Mouse (Mus musculus): ENCODE data around the gene Rpsa. TPM values are rescaled to one million over a fixed set of nuclear protein-coding genes. Genes with fewer than 3 reads are reported as not detected.

Gene Rpsa
- 1,290 and 1,462 TPM in 2 replicates for polyA plus RNA-seq (2015; fragmentation: Nextera tagmentation; extraction: Ambion mirVana)

DNA sequence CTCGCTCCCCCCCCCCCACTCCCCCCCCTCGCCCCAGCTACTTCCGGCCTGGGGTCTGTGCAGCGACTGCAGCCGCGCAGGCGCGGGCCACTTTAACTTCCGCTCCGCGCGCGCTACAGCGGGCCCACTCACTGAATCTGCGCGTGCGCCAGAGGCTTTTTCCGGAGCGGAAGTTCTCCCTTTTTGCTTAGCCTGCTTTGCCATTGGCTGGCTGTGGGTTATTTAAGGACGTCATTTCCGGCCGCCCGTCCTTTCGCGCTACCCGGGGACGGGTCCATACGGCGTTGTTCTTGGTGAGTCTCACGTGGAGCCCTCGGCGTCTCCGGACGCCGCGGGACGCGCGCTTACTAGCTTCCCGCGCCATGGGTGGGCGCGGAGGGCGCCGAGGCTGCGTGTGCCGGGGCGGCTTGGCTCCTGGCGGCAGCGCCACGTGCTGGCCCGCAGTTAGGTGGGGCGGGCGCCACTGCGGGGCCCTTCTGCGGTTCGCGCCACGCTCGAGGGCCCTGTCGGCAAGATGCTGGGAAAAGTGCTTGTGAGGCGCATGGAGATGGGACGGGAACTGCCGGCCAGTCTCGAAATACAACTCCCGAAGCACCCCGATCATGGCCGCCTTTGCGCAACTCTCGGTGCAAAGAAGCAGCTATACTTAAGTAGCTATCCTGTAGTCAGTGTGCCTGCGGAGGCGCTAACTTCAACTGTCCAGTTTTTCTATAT, at the start of gene Rpsa:
Rpsa (plus strand) TSS at position 152 of the 714 bp plus-strand sequence.
- Histone ChIP-seq H3K27me3 (no peaks in the 10 kb centered on the region), H3K9me3 (no peaks in the 10 kb centered on the region), H3K4me3 (peak within 1 kb of the TSS; percentile 100), H3K4me2 (peak within 1 kb of the TSS; percentile 54), H3K36me3 (peaks cover 56% of the 10 kb centered on the region), H3K9ac (peak within 1 kb of the TSS; percentile 100), H3K27ac (peak within 1 kb of the TSS; percentile 96), H3K4me1 (peaks cover 15% of the 10 kb centered on the region)
- ATAC-seq (ENCODE audit: insufficient number of reproducible peaks, low FRiP score, low TSS enrichment, low read depth) = peak; percentile 96
- under 1% methylated on average over 71 of the region's 72 CpGs for WGBS

DNA sequence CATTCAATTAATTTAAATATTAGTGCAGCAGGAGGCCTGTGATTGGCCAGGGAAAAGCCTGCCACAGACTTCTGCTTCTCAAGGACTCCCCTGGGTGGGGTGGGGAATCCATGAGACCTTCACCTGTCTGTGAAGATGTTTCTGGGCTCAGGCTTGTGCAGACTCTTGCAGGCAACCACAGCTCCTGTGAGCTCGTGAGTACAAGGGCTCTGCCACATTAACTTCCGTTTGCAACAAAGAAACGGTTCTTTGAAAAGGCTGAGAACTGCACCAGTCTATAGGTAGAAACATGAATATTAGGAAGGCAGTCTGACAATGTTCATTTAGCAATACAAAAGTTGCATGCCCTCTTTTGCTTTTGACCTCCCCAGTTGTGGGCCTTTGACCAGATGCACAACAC, 49.2 kb upstream of the Rpsa start:
- H3K9me3 ChIP-seq = no peaks in the 10 kb centered on the region
- H3K27me3 ChIP-seq = no peaks in the 10 kb centered on the region
- no peaks in the 10 kb centered on the region for H3K4me1 ChIP-seq
- 75% methylated on average over 3 of the region's 3 CpGs for WGBS
- H3K4me3 ChIP-seq = no peak overlapping the region
- no peaks in the 10 kb centered on the region for H3K36me3 ChIP-seq
- no peak overlapping the region for H3K27ac ChIP-seq
- no peak overlapping the region for H3K9ac ChIP-seq
- H3K4me2 ChIP-seq = no peak overlapping the region
- no peak for ATAC-seq (ENCODE audit: insufficient number of reproducible peaks, low FRiP score, low TSS enrichment, low read depth)

DNA sequence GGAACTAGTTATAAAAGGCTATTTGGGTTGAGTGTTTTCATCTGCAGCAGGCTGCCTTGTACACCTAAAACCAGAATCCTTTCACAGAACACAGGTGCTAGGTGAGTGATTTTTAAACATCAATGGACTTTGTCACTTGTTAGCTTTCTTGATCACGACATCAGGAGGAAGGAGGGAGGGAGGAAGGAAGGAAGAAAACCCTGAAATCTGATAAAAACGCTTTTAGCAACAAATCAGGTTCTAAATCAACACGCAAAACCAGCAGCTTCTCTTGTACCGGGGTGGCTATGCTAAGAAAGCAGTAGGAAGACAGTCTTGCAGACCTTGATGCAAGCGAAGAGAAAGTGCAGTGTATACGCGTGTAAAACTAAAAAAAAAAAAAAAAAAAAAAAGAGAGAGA, 47.6 kb upstream of the Rpsa start:
- no peaks in the 10 kb centered on the region for H3K9me3 ChIP-seq

DNA sequence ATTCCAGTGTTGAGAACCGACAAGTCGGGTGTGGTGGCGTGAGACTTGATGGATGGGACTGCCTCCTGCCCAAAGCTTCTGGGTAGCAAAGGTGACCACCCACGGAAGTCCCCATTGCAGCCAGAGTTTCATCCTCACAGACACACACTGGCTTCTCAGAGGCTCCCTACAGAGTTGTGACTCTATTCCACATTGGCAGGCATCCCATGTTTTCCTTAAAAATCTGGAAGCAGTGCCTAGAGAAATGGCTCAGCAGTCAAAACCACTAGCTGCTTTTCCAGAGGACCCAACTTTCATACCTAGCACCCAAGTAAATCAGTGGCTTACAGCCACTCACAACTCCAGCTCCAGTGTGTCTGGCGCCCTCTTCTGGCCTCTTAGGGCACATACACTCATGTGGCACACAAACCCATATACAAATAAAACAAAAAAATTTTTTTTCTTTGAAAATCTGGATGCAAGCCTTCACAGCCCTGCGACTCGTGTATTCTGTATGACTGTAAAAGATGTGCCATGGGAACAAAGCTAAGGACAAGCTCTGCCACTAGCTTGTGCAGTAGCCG, 46.9 kb upstream of the Rpsa start:
- ATAC-seq (ENCODE audit: insufficient number of reproducible peaks, low FRiP score, low TSS enrichment, low read depth) = no peak
- Histone ChIP-seq H3K9me3 (no peaks in the 10 kb centered on the region), H3K9ac (no peak overlapping the region), H3K4me2 (no peak overlapping the region), H3K4me3 (no peak overlapping the region), H3K27me3 (no peaks in the 10 kb centered on the region), H3K27ac (no peak overlapping the region), H3K4me1 (no peaks in the 10 kb centered on the region), H3K36me3 (no peaks in the 10 kb centered on the region)
- 81% methylated on average over 8 of the region's 8 CpGs for WGBS

More for the DNA sequence above, 47.6 kb upstream of the Rpsa start:
- 76% methylated on average over 7 of the region's 7 CpGs for WGBS
- Histone ChIP-seq H3K4me2 (no peak overlapping the region), H3K4me1 (no peaks in the 10 kb centered on the region), H3K27ac (no peak overlapping the region), H3K4me3 (no peak overlapping the region), H3K27me3 (no peaks in the 10 kb centered on the region), H3K9ac (no peak overlapping the region), H3K36me3 (no peaks in the 10 kb centered on the region)
- ATAC-seq (ENCODE audit: insufficient number of reproducible peaks, low FRiP score, low TSS enrichment, low read depth) = no peak

DNA sequence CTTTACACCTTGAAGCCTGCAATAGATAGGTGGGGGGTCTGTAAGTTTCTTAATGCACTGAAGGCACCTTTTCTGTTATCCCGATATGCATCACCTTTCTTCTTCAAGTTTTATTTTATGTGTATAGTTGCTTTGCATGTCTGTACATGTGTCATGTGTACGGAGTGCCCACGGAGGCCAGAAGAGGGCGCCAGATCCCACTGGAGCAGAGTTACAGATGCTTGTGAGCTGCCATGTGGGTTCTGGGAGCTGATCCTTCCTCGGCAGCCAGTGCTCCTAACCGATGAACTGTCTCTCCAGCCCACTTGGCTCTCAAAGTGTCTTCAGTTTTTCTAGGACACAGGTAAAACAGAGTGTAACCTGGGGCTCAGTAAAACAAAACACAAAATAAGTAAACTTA, 46.2 kb upstream of the Rpsa start:
- H3K9me3 ChIP-seq = no peaks in the 10 kb centered on the region
- WGBS = 70% methylated on average over 6 of the region's 6 CpGs
- no peak overlapping the region for H3K4me3 ChIP-seq
- H3K27me3 ChIP-seq = no peaks in the 10 kb centered on the region
- no peak overlapping the region for H3K9ac ChIP-seq
- H3K4me1 ChIP-seq = no peaks in the 10 kb centered on the region
- ATAC-seq (ENCODE audit: insufficient number of reproducible peaks, low FRiP score, low TSS enrichment, low read depth) = no peak
- H3K36me3 ChIP-seq = no peaks in the 10 kb centered on the region
- H3K27ac ChIP-seq = no peak overlapping the region
- no peak overlapping the region for H3K4me2 ChIP-seq

DNA sequence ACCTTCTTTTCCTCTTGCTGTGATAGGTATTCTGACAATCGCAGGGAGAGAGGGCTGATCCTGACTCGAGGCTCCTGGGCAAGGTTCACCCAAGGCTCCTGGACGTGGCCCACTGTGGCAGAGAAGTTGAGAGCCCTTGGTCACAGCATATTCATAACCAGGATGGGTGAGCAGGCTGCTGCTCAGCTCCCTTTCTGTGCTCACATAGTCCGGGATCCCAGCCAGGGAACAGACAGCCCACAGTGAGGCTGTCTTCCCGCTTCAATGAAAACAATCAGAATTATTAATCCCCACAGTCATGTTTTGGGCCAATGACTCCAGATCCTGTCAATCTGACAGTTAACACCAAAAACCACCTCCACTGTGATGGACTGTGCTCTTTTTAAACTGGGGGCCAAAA, 45.5 kb upstream of the Rpsa start:
- ATAC-seq (ENCODE audit: insufficient number of reproducible peaks, low FRiP score, low TSS enrichment, low read depth) = no peak
- no peaks in the 10 kb centered on the region for H3K36me3 ChIP-seq
- no peak overlapping the region for H3K9ac ChIP-seq
- H3K4me1 ChIP-seq = no peaks in the 10 kb centered on the region
- WGBS = 85% methylated on average over 5 of the region's 5 CpGs
- H3K4me3 ChIP-seq = no peak overlapping the region
- H3K4me2 ChIP-seq = no peak overlapping the region
- no peaks in the 10 kb centered on the region for H3K27me3 ChIP-seq
- no peaks in the 10 kb centered on the region for H3K9me3 ChIP-seq
- H3K27ac ChIP-seq = no peak overlapping the region

DNA sequence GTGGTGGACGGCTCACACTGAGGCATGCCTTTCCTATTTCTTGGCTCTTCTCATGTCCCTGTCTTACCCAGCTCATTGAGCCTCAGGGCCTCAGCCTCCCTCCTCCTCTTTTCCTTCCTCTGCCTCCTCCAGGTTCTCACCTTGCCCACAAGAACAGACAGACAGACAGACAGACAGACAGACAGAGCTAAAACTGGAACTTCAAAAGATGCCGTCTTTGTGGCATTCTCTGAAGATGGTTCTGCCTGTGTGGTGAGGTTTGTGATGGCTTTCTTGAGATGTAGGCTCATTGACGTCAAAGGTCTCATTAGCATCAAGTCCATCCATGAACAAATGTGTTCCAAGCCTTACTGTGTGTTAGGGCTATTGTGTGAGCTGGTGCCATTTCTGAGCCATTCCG, 44.8 kb upstream of the Rpsa start:
- ATAC-seq (ENCODE audit: insufficient number of reproducible peaks, low FRiP score, low TSS enrichment, low read depth) = no peak
- Histone ChIP-seq H3K36me3 (no peaks in the 10 kb centered on the region), H3K9me3 (no peaks in the 10 kb centered on the region), H3K4me1 (no peaks in the 10 kb centered on the region), H3K27me3 (no peaks in the 10 kb centered on the region), H3K4me2 (no peak overlapping the region), H3K4me3 (no peak overlapping the region), H3K9ac (no peak overlapping the region), H3K27ac (no peak overlapping the region)
- WGBS = 78% methylated on average over 4 of the region's 4 CpGs

DNA sequence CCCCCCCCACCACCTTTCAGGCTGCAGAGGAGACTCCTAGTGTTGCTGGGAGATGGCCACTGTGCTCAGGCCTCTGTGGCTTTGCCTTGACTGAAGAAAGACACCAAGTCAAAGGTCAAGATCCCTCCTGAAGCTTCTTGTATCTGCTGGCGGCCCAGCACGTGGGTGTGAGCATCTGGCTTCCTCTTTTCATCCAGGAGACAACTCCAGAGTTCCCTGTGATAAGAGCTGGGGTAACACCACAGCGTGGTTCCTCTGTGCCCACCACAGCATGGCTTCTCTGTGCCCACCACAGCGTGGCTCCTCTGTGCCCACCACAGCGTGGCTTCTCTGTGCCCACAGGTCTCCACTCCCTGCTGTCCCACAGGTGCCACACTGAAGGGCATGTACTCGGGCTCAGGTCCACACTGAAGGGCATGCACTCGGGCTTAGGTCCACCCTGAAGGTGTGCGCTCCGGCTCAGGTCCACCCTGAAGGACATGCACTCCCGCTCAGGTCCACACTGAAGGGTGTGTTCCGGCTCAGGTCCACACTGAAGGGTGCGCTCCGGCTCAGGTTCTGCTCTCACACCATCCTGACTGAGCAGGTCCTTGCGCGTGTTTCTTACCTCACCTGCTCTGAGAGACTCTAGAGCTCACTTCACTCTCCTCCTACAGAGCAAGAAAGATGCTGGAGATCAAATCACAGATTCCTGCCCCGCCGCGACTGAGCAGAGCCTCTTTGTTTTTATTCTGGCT, 44.2 kb upstream of the Rpsa start:
- H3K9me3 ChIP-seq = no peaks in the 10 kb centered on the region
- H3K27me3 ChIP-seq = no peaks in the 10 kb centered on the region
- no peak overlapping the region for H3K27ac ChIP-seq
- no peak for ATAC-seq (ENCODE audit: insufficient number of reproducible peaks, low FRiP score, low TSS enrichment, low read depth)
- no peak overlapping the region for H3K4me2 ChIP-seq
- H3K9ac ChIP-seq = no peak overlapping the region
- H3K4me3 ChIP-seq = no peak overlapping the region
- H3K4me1 ChIP-seq = no peaks in the 10 kb centered on the region
- 82% methylated on average over 18 of the region's 18 CpGs for WGBS
- no peaks in the 10 kb centered on the region for H3K36me3 ChIP-seq

DNA sequence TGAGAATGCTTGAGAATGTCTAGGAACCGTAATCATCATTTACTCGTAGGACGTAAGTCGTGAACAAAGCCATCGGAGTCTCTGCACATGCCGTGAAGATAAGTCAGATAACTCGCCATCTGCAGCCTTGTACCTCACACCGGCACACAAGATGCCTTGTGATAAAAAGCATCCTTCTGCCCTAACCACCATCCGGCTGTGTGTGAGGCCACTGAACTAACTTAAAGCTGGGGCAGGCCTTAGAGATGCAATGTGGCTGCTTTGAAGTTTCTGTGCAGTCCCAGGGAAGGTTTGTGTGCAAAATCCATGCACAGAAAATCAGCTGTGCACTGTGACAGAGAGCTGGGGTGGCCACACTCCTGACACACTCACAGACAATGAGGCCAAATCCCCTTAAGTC, 43.1 kb upstream of the Rpsa start:
- no peaks in the 10 kb centered on the region for H3K27me3 ChIP-seq
- no peak overlapping the region for H3K4me2 ChIP-seq
- H3K4me1 ChIP-seq = no peaks in the 10 kb centered on the region
- H3K9ac ChIP-seq = no peak overlapping the region
- no peaks in the 10 kb centered on the region for H3K9me3 ChIP-seq
- H3K4me3 ChIP-seq = no peak overlapping the region
- no peak overlapping the region for H3K27ac ChIP-seq
- WGBS = 74% methylated on average over 9 of the region's 9 CpGs
- H3K36me3 ChIP-seq = no peaks in the 10 kb centered on the region
- ATAC-seq (ENCODE audit: insufficient number of reproducible peaks, low FRiP score, low TSS enrichment, low read depth) = no peak

DNA sequence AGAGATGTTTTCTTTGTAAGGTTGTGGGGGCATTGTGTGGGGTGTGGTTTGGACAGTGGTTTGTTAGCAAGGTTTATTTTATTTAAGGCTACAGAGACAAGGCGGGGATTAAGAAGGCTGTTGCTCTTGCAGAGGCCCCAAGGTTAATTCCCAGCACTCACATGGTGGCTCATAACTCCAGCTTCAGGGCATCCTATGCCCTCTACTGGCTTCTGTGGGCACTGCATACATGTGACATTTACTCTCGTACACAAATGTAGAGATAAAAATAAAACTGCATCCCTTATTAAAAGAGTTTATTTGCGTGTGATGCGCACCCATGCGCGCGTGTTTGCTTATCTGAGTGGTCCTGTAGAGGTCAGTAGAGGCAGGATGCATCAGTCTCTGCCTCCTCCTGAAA, 38.4 kb upstream of the Rpsa start:
- no peaks in the 10 kb centered on the region for H3K4me1 ChIP-seq
- no peaks in the 10 kb centered on the region for H3K9me3 ChIP-seq
- no peak overlapping the region for H3K9ac ChIP-seq
- ATAC-seq (ENCODE audit: insufficient number of reproducible peaks, low FRiP score, low TSS enrichment, low read depth) = no peak
- no peaks in the 10 kb centered on the region for H3K36me3 ChIP-seq
- no peaks in the 10 kb centered on the region for H3K27me3 ChIP-seq
- no peak overlapping the region for H3K4me2 ChIP-seq
- no peak overlapping the region for H3K27ac ChIP-seq
- 89% methylated on average over 7 of the region's 7 CpGs for WGBS
- H3K4me3 ChIP-seq = no peak overlapping the region

DNA sequence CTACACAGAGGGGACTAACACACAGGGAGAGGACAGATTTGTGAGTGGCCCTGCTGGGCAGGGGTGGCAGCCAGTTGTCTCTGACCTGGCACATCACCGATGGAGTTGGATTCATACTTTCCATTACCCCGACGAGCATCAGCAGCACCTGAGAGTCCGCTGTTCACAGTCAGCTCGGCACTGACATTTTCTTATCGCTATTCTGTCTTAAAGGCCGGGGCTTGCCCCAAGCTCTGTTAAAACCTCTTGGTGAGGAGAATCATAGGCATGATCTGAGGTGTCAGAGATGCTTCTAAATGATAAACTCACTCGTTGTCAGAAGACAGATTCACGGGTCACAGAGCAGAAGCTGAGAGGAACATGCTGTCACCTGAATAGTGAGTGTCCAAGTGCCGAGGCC, 36.4 kb upstream of the Rpsa start:
- Histone ChIP-seq H3K9me3 (no peaks in the 10 kb centered on the region), H3K4me3 (no peak overlapping the region), H3K4me1 (no peaks in the 10 kb centered on the region), H3K27ac (no peak overlapping the region), H3K27me3 (no peaks in the 10 kb centered on the region), H3K4me2 (no peak overlapping the region), H3K9ac (no peak overlapping the region), H3K36me3 (no peaks in the 10 kb centered on the region)
- WGBS = 85% methylated on average over 10 of the region's 10 CpGs
- ATAC-seq (ENCODE audit: insufficient number of reproducible peaks, low FRiP score, low TSS enrichment, low read depth) = no peak

DNA sequence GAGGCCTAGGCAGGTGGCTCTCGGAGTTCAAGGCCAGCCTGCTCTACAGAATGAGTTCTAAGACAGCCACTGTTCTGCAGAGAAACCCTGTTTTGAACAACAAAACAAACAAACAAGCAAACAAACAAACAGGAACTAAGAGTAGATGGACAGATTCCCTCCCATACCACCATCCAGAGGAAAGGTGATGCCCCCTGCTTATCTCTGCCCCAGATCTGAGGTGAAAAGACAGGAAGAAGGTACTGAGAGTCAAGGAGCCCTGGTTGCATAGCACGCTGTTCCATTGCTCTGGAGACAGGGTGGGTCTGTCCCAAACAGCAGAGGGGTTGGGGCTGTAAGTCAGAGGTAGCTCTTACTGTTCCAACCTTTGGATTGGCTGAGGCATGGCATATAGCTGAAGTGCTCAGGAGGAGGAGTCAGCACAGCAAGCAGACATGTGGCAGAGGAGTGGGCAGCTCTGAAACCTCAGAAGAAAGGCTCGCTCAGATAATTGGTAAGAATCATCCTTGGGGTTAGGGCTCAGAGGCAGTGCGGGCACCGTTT, 35.7 kb upstream of the Rpsa start, which contains the start of gene Ccr8:
Ccr8 (plus strand) TSS at position 419 of the 543 bp plus-strand sequence.
- no peak within 1 kb of the TSS for H3K4me3 ChIP-seq
- H3K4me2 ChIP-seq = no peak within 1 kb of the TSS
- no peak for ATAC-seq (ENCODE audit: insufficient number of reproducible peaks, low FRiP score, low TSS enrichment, low read depth)
- H3K36me3 ChIP-seq = no peaks in the 10 kb centered on the region
- H3K27me3 ChIP-seq = no peaks in the 10 kb centered on the region
- no peak within 1 kb of the TSS for H3K9ac ChIP-seq
- H3K27ac ChIP-seq = no peak within 1 kb of the TSS
- no peaks in the 10 kb centered on the region for H3K4me1 ChIP-seq
- no peaks in the 10 kb centered on the region for H3K9me3 ChIP-seq
- 79% methylated on average over 5 of the region's 5 CpGs for WGBS
